Mouse (Mus musculus): ENCODE data around the gene Tra2a. TPM values are rescaled to one million over a fixed set of nuclear protein-coding genes. Genes with fewer than 3 reads are reported as not detected.

Gene Tra2a
- polyA plus RNA-seq, 1 experiment = 97.6 TPM

DNA sequence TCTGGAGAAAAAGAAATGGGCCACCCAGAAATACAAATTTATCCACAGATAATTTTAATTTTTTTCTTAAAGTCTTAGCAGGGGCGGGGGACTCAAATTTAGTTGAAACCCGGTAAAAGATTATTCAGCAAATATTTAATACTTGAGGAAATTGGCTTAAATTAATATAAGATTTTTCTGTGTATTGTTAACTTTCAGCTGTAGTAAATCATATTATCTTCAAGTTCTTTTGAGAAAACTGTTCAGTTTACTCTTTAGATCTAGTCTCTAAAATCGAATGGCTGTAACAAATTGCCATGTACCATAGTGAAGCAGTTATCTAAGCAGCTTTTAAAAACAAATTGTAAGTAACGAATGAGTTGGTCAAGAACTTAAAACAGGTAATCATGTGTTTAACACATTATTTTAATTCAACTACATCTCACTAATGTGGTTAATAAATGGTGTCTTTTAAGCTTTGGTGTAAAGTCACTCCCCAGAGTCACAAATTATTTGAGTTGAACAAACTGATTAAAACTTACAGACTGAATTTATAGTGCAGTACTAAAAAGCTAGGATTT is 44.8 kb downstream of the Tra2a start:
- TF ChIP-seq POLR2A (IDR thresholded peaks at IDR 0.05; ENCODE audit: borderline replicate concordance, insufficient read depth, low read length) = no peak
- no peak for TF ChIP-seq CTCF (IDR thresholded peaks at IDR 0.05; ENCODE audit: borderline replicate concordance, insufficient read depth, low read depth, low read length)
- DNase-seq = no peak
- Histone ChIP-seq H3K27ac (ENCODE audit: insufficient read depth, low read length) (no peak overlapping the region), H3K27me3 (ENCODE audit: control insufficient read depth, insufficient read depth, low read length) (peaks cover 26% of the 10 kb centered on the region; the same call in 1 of the 2 replicates), H3K4me3 (replicated peaks; ENCODE audit: insufficient read depth, low read depth, low read length) (no peak overlapping the region), H3K4me1 (ENCODE audit: control insufficient read depth, insufficient read depth, low read length) (no peaks in the 10 kb centered on the region)
- WGBS = 39% methylated on average over 4 of the region's 4 CpGs

DNA sequence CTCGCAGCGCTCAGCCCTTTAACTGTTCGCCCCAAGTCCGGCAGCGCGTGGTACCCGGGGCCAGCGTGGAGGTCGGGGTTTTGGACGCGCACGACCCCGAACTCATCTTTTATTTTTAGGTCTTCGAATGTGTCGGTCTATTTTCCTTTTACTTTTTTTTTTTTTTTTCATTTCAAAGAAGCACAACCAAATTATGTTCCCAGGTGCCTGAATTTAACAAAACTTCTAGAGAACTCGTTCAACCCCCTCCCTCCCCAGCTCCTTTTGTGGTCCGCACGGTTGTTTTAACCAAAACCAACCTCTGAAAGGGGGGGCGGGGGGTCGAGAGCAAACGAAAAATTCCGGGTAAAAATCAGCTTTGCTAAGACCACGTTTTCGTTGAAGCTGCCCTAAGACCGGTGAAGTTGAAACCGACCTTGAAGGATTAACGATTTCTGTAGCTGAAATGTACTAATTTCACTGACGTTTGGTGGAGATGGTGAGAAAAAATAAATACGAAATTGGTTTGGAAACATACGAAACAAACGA is 45.5 kb downstream of the Tra2a start:
- Histone ChIP-seq H3K4me3 (replicated peaks; ENCODE audit: insufficient read depth, low read depth, low read length) (no peak overlapping the region), H3K27me3 (ENCODE audit: control insufficient read depth, insufficient read depth, low read length) (peaks cover 30% of the 10 kb centered on the region; the same call in 1 of the 2 replicates), H3K4me1 (ENCODE audit: control insufficient read depth, insufficient read depth, low read length) (no peaks in the 10 kb centered on the region), H3K27ac (ENCODE audit: insufficient read depth, low read length) (no peak overlapping the region)
- peak in 1 of 2 experiments; percentile 33 for DNase-seq
- WGBS = 1% methylated on average over 31 of the region's 31 CpGs
- TF ChIP-seq POLR2A (IDR thresholded peaks at IDR 0.05; ENCODE audit: borderline replicate concordance, insufficient read depth, low read length) (no peak), CTCF (IDR thresholded peaks at IDR 0.05; ENCODE audit: borderline replicate concordance, insufficient read depth, low read depth, low read length) (no peak)

DNA sequence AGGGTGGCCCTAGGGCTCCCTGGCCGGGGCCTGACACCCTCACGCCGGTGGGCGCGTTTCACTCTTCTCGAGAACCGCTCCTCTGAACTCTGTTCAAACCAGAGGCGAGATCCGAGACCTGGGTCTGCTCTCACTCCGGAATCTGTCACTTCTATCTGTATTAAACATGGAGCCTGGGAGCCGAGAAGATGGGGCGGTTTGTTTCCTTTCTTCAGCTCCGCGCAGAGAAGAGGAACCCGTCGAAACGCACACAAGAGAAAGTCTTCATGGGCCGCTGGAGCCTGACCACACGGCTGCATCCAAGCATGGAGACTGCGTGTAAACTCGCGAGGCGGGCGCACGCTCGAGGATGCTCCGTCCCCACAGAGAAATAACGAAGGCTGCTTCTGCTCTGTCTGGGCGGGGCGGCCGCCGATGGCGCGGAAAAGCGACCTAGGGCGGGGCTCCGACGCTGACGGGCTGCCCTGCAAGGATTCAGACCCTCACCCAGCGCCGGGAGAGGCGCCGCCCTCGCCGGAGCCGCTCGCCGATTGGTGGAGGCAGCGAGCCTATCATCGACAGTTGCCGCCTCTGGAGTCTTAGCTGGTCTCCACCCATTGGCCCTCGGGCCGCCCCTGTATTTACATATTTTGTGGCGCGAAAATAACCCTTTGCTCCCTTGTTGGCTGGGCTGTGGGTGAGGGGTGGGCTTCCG is 46.1 kb downstream of the Tra2a start:
- DNase-seq = peak in 1 of 2 experiments; percentile 46
- Histone ChIP-seq H3K27ac (ENCODE audit: insufficient read depth, low read length) (no peak overlapping the region), H3K27me3 (ENCODE audit: control insufficient read depth, insufficient read depth, low read length) (peaks cover 32% of the 10 kb centered on the region; the same call in 1 of the 2 replicates), H3K4me3 (replicated peaks; ENCODE audit: insufficient read depth, low read depth, low read length) (no peak overlapping the region), H3K4me1 (ENCODE audit: control insufficient read depth, insufficient read depth, low read length) (no peaks in the 10 kb centered on the region)
- WGBS = 2% methylated on average over 56 of the region's 56 CpGs
- TF ChIP-seq CTCF (IDR thresholded peaks at IDR 0.05; ENCODE audit: borderline replicate concordance, insufficient read depth, low read depth, low read length) (no peak), POLR2A (IDR thresholded peaks at IDR 0.05; ENCODE audit: borderline replicate concordance, insufficient read depth, low read length) (no peak)

DNA sequence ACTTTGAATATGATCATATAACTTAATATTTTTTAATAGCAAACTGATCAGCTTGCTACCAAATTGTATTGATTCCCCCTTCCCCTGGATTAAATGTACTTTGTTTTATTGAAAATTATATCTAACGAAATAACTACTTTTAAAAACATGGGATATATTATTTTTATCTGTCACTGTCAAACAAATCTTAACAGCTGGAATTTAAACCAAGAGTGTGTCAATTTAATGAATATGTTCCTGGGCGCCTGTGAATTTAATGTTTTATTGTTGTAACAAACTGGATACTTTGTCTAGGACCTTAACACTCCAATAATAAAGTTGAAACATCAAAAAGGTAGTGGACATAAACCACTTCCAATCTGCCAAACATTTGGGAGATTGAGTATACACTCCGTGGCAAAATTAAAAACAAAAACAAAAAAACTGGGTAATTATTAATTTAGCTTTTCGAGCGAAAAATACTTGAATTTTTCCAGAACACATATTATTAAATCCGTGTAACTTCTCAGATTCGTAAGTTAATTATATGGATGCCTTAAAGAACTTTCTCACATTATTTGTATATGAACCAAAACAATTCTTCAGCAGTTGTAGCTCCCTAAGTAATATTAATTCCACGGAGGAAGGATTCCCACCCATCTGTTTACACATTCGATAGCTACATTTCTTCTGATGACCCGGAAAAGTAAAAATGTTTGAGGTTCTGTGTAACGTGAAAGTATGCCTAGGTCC is 46.9 kb downstream of the Tra2a start:
- Histone ChIP-seq H3K4me1 (ENCODE audit: control insufficient read depth, insufficient read depth, low read length) (no peaks in the 10 kb centered on the region), H3K27me3 (ENCODE audit: control insufficient read depth, insufficient read depth, low read length) (peaks cover 33% of the 10 kb centered on the region; the same call in 1 of the 2 replicates), H3K4me3 (replicated peaks; ENCODE audit: insufficient read depth, low read depth, low read length) (no peak overlapping the region), H3K27ac (ENCODE audit: insufficient read depth, low read length) (no peak overlapping the region)
- TF ChIP-seq POLR2A (IDR thresholded peaks at IDR 0.05; ENCODE audit: borderline replicate concordance, insufficient read depth, low read length) = no peak
- no peak for TF ChIP-seq CTCF (IDR thresholded peaks at IDR 0.05; ENCODE audit: borderline replicate concordance, insufficient read depth, low read depth, low read length)
- no peak for DNase-seq
- WGBS = 14% methylated on average over 11 of the region's 11 CpGs

DNA sequence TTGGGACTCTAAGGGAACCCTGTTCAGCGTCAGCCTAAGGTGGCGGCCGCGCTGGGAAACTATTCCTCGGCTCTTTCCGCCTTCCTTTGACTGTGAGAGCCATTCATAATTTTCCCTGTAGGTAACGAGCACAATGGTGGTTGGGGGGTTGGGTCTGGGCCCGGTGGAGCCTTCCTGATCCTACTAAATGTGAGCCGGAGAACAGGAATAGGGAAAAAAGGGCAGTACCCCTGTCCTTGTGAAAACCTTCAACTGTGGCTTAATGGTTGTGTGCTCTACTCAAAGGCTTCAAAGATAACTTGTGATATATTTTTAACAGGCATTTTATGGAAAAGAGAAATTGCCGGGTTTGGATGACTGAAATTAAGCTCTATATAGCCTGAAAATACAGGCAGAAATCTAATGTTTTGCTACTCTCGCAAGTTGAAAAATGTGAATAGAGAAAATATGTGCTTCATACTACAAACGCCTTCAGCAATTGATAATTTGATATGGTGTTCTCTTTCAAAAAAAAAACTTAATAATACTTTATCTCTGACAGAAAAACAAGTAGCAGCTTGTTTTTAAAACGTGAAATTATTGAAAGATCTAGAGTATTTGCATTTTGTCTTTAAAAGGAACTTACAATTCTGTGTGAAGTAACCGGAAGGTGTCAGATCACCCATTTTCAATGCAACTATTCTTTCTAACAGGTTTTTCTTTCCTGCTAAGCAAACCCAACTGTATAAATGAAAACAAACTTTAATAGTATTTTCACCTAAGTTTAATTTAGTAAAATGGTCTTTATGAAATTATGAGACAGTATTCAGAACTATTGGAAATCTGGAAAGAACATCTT is 47.9 kb downstream of the Tra2a start:
- DNase-seq = peak in 1 of 2 experiments; percentile 19
- no peak for TF ChIP-seq POLR2A (IDR thresholded peaks at IDR 0.05; ENCODE audit: borderline replicate concordance, insufficient read depth, low read length)
- TF ChIP-seq CTCF (IDR thresholded peaks at IDR 0.05; ENCODE audit: borderline replicate concordance, insufficient read depth, low read depth, low read length) = no peak
- Histone ChIP-seq H3K27ac (ENCODE audit: insufficient read depth, low read length) (no peak overlapping the region), H3K4me1 (ENCODE audit: control insufficient read depth, insufficient read depth, low read length) (no peaks in the 10 kb centered on the region), H3K4me3 (replicated peaks; ENCODE audit: insufficient read depth, low read depth, low read length) (no peak overlapping the region), H3K27me3 (ENCODE audit: control insufficient read depth, insufficient read depth, low read length) (peaks cover 33% of the 10 kb centered on the region; the same call in 1 of the 2 replicates)
- WGBS = 15% methylated on average over 14 of the region's 14 CpGs

DNA sequence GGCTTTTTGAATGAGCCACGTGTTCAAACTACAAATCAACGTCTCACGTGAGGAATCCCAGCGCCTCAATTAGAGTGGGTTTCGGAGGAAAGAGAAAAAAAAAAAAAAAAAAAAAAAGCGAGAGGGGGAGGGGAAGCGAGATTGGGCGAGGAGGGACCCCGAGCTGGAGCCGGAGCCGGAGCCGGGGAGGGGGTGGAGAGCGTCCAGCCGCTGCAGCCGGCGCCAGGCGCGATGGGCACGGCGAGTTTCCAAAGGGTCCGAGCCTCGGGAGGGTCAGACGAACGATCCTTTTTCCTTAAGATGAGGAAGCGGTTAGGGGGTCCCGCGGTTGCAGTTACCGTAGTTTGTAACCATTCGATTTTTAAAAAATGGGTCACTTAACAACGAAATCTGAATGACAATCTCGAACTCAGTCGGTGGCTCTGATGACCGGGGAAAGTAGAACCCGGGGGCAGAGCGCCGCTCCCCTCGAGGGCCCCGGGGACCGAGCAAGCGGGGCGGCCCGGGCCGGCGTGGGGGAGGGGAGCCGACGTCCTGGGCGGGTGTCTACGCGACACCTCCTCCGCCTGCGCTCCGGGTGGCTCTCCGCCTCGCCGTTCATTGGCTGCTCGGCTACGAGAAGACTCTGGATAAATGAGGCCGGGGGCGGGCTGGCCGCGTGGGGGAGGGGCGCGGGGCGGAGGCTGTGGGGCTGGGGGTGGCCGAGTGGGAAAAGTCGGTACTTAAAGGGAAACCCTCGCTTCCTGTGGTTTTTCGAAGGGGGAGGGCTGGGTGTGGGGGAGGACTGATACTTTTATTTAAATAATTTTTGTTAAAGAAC is 48.7 kb downstream of the Tra2a start, which contains the start of gene Igf2bp3:
Gene Igf2bp3, minus strand, starts transcription at position 30 of the 820 bp plus-strand sequence.
- 2% methylated on average over 67 of the region's 68 CpGs for WGBS
- TF ChIP-seq POLR2A (IDR thresholded peaks at IDR 0.05; ENCODE audit: borderline replicate concordance, insufficient read depth, low read length) (no peak), CTCF (IDR thresholded peaks at IDR 0.05; ENCODE audit: borderline replicate concordance, insufficient read depth, low read depth, low read length) (no peak)
- peaks cover 33% of the 10 kb centered on the region; the same call in 1 of the 2 replicates for H3K27me3 ChIP-seq (ENCODE audit: control insufficient read depth, insufficient read depth, low read length)
- H3K4me1 ChIP-seq (ENCODE audit: control insufficient read depth, insufficient read depth, low read length) = no peaks in the 10 kb centered on the region
- H3K27ac ChIP-seq (ENCODE audit: insufficient read depth, low read length) = no peak within 1 kb of the TSS
- H3K4me3 ChIP-seq (replicated peaks; ENCODE audit: insufficient read depth, low read depth, low read length) = no peak within 1 kb of the TSS
- peak in 1 of 2 experiments; percentile 21 for DNase-seq

Measured in cerebellum, adult 2 months (tissue).